Mouse (Mus musculus): ENCODE data around the gene Mag. TPM values are rescaled to one million over a fixed set of nuclear protein-coding genes. Genes with fewer than 3 reads are reported as not detected.

Gene Mag
- polyA plus RNA-seq (2012; rRNA removed), result 1.3 and 1.9 TPM in 2 replicates

DNA sequence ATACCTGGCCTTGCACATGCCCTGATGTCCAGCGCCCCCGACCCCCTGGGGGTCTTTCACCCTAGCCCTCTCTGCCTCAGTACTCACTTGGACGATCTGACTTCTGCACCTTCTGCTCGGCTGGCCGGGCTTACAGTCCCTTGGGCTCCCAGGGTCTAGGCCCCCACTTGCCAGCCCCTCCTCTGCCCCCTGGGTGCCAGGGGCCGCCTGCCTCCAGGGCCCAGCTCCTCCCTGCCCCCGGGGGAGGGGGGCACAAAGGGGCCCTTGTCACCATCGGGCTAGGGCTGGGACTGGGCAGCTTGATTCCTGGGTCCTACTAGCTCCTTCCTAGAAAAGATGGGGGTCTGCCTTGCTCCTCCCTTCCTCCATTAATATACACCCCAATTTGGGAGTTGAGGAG lies at the start of gene Mag:
Gene Mag, minus strand, starts transcription at position 142 of the 400 bp plus-strand sequence.

DNA sequence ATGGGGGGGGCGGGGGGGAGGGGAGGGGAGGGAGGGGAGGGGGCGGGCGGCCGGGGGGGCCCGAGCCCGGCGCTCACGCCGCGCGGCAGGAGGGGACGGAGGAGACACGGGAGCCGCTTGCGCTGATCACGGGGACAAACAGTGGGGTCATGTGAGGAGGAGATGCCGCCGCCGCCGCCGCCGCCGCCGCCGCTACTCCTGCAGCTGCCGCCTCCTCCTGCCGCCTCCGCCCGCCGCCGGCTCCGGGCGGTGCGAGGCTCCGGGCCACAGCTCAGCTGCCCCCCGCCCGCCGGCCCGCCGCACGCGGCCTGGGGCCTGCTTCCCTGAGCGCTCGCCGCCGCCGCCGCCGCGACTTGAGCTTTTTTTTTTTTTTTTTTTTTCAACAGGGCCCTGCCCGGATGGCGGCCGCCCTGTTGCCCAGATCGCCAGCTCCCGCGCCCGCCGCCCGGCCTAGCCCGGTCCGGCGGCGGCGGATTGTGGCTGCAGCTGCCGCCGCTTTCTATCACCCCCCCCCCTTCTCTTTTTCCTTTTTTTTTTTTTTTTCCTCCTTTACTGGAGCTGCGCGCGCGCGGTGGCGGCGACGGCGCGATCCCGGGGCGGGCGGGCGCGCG lies 42.2 kb upstream of the Mag start, which contains the start of gene Usf2:
Gene Usf2, minus strand, starts transcription at position 48 of the 611 bp plus-strand sequence.

DNA sequence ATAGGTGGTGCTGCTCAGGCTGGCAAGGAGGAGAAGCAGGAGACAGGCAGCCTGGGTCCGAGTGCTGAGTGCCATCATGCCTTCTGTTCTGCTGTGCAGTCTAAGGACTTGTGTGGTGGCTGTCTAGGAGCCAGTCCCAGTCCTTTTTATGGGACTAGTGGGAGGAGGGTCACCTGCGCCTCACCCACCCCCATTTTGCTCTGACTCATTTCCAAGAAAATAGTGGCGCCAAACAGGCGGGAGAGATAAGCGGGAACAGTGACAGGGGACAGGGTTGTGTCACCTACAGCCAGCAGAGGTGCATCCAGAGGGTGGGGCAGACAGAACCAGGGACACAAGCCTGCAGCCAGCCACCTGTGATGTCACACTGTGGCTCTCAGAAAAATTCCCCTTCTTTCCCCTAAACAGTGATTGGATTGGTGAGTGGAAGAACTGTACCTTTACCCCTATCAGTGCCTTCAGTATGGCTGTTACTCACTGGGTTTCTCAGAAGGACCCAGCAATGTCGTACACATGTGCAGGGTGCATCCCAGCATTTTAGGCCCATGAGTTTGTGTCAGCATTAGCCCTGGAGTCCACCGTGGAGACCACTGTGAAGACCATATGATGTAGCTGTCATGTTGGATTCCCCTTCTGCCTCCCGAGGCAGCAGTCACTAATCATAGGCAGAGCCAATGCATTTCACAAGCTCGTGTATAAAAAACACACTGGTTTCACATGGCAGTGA lies 29.4 kb upstream of the Mag start, which contains the start of gene Hamp:
Gene Hamp, minus strand, starts transcription at position 124 of the 727 bp plus-strand sequence.

DNA sequence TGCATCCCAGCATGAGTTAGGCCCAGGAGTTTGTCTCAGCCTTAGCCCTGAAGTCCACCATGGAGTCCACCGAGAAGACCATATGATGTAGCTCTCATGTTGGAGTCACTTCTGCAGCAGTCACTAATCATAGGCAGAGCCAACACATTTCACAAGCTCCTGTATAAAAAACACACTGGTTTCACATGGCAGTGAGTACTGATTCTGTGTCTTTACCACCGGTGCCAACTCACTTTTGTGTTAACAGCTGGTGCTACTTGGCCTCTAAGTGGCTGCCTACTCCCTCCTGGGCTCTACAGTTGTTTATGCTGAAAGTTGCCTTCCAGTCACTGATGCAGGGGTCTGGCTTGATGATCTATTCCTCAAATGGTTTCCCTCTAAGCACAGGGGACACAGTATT lies 9.9 kb upstream of the Mag start, which contains the start of gene Hamp2:
Gene Hamp2, minus strand, starts transcription at position 101 of the 400 bp plus-strand sequence.

DNA sequence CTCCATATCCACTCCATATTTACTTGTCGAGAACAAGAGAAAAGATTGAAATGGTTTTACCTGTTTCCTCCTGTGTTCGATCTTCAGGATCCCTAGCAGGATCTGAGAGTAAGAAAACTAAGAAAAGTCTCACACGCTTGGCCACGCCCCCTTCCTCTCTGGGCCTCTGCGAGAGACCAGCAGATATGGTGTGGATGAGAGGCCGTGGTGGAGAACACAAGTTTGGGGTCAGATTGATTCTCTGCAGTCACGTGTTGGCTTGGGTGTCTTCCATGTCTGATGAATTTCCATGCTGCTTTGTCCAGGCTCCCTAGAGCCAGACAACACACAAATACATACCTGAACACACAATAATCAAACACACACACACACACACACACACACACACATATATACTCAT lies 34.5 kb downstream of the Mag start, which contains the start of gene Cd22:
Gene Cd22, minus strand, starts transcription at position 167 of the 400 bp plus-strand sequence.

DNA sequence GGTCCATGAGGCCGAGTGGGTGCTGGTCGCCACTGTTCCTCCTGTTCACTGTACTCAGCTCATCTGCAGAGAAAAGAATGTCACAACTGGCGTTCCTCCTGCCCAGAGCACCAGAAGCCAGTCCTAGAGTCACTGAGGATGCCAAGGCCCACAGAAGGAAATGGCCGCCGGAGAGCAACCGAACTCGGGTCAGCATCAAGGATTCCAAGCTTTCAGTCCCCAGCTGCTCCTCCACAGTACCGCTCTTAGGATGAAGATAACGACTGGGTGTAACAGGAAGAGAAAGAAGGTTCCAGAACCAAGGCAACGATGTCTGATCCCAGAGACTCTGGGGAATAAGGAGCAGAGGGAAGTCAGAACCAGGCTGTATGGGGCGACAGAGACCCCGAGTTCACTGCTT lies 53.2 kb downstream of the Mag start, which contains the start of gene Ffar1:
Gene Ffar1, minus strand, starts transcription at position 101 of the 400 bp plus-strand sequence.

DNA sequence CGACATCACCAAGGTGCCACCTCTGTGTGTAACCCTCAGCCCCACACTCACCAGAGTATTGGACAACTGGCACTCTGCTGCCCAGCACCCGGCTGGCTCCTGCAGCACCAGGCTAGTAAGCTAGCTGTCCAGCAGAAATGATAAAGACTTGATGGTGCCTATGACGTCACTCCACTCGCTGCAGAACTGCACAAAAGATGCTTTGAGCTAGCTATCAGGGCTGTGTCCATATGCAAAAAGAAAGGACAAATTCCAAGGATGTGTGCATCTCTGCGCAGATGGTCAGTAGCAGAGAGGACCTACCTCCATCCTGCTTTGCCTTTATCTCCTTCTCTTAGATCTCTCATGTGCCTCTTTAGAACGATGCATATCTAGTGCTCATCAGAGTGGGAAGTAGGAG lies 58.6 kb downstream of the Mag start, which contains the start of gene Ffar3:
Gene Ffar3, minus strand, starts transcription at position 101 of the 400 bp plus-strand sequence.

Other genes starting within 250 kb of the Mag start
- 35.7 and 41.2 TPM in 2 replicates for gene Haus5, start 249.9 kb downstream of the Mag start, polyA plus RNA-seq (2012; rRNA removed)
- gene Pmis2, start 243.3 kb downstream of the Mag start, polyA plus RNA-seq (2012; rRNA removed), result not detected in 2 replicates
- not detected in 2 replicates for gene 2200002J24Rik, start 215.9 kb downstream of the Mag start, polyA plus RNA-seq (2012; rRNA removed)
- 1.4 and 1.6 TPM in 2 replicates for gene Atp4a, start 202.7 kb downstream of the Mag start, polyA plus RNA-seq (2012; rRNA removed)
- 182 and 186 TPM in 2 replicates for gene Tmem147, start 185.3 kb downstream of the Mag start, polyA plus RNA-seq (2012; rRNA removed)
- 0.09 and 0.11 TPM in 2 replicates for gene Gapdhs, start 171.2 kb downstream of the Mag start, polyA plus RNA-seq (2012; rRNA removed)
- gene Sbsn, start 163.4 kb downstream of the Mag start, polyA plus RNA-seq (2012; rRNA removed), result 5.6 and 7.5 TPM in 2 replicates
- gene Dmkn, start 151.1 kb downstream of the Mag start, polyA plus RNA-seq (2012; rRNA removed), result 0.93 and 11.3 TPM in 2 replicates
- 0.44 and 18.8 TPM in 2 replicates for gene Krtdap, start 127.0 kb downstream of the Mag start, polyA plus RNA-seq (2012; rRNA removed)
- gene Ffar2, start 91.1 kb downstream of the Mag start, polyA plus RNA-seq (2012; rRNA removed), result 0.10 and 0.16 TPM in 2 replicates
- gene Ffar3, start 58.7 kb downstream of the Mag start, polyA plus RNA-seq (2012; rRNA removed), result 0.06 TPM in 1 of 2 replicates, not detected in the other
- gene Ffar1, start 53.3 kb downstream of the Mag start, polyA plus RNA-seq (2012; rRNA removed), result not detected in 2 replicates
- 0.11 and 0.20 TPM in 2 replicates for gene Cd22, start 34.5 kb downstream of the Mag start, polyA plus RNA-seq (2012; rRNA removed)
- gene Hamp2, start 9.8 kb upstream of the Mag start, polyA plus RNA-seq (2012; rRNA removed), result 0.43 TPM in 1 of 2 replicates, not detected in the other
- not detected in 2 replicates for gene Hamp, start 29.2 kb upstream of the Mag start, polyA plus RNA-seq (2012; rRNA removed)
- gene Usf2, start 41.9 kb upstream of the Mag start, polyA plus RNA-seq (2012; rRNA removed), result 164 and 173 TPM in 2 replicates
- gene Lsr, start 58.6 kb upstream of the Mag start, polyA plus RNA-seq (2012; rRNA removed), result 19.5 and 20.0 TPM in 2 replicates
- 0.36 and 0.61 TPM in 2 replicates for gene Fam187b, start 58.9 kb upstream of the Mag start, polyA plus RNA-seq (2012; rRNA removed)
- 17.0 and 23.0 TPM in 2 replicates for gene Fxyd5, start 127.6 kb upstream of the Mag start, polyA plus RNA-seq (2012; rRNA removed)
- gene Fxyd7, start 136.6 kb upstream of the Mag start, polyA plus RNA-seq (2012; rRNA removed), result 45.5 and 68.3 TPM in 2 replicates
- 14.3 and 25.8 TPM in 2 replicates for gene Fxyd1, start 142.3 kb upstream of the Mag start, polyA plus RNA-seq (2012; rRNA removed)
- 0.65 and 1.6 TPM in 2 replicates for gene Lgi4, start 144.5 kb upstream of the Mag start, polyA plus RNA-seq (2012; rRNA removed)
- gene Fxyd3, start 161.8 kb upstream of the Mag start, polyA plus RNA-seq (2012; rRNA removed), result 0.36 and 6.3 TPM in 2 replicates
- 0.74 and 1.9 TPM in 2 replicates for gene Hpn, start 200.4 kb upstream of the Mag start, polyA plus RNA-seq (2012; rRNA removed)
- gene Scn1b, start 212.1 kb upstream of the Mag start, polyA plus RNA-seq (2012; rRNA removed), result 12.0 and 14.9 TPM in 2 replicates
- gene Gramd1a, start 241.0 kb upstream of the Mag start, polyA plus RNA-seq (2012; rRNA removed), result 380 and 425 TPM in 2 replicates

Data from central nervous system, embryonic 14 days (tissue).